Mouse (Mus musculus): ENCODE data around the gene Trim63.

The Trim63 gene

DNA sequence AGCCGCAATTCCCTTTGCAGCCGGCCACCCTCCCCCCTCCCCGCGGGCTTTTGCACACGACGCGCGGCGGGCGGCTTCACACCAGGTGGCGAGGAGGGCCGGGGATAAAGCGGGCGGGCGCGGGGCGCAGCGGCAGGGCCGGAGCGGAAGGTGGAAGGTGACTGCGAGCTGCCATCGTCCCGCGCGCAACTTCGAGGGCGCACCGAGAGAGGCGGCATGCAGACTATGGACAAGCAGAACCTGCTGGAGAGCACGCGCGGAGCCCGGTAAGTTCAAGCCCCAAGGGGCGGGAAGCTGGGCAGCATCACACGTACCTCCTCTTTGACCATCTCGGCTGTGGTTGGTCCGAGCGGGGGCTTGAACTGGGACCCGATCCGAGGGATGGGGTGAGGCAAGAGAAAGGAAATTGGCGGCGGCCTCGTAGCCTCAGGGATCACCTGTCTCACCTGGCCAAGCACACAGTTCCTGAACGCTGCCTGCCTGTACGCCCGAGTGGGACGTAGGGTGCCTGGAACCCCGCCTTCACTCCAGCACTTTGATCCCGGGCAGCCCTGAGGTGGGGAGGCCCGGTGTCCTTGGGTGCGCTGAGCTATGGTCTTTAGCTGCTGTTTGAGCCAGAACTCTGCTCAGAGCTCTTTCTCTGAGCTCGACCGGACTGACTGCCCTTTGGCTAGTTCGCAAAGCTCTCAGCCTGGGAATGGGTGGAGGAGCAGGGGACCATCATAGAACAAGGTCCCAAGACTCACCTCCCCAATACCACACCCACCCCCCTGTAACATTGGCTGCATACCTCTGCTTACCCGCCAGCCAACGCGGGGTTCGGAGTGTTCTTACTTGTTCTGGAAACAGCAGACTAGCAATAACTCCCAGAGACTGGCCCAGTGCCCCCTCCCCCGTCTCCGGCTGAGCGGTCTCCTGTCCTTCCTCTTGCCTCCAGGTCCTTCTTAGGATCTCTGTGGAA is 28.4 kb downstream of the Trim63 start, which contains the start of gene Slc30a2:
Gene Slc30a2, plus strand, starts transcription at position 111 of the 961 bp plus-strand sequence.
- peak; percentile 70 for DNase-seq

DNA sequence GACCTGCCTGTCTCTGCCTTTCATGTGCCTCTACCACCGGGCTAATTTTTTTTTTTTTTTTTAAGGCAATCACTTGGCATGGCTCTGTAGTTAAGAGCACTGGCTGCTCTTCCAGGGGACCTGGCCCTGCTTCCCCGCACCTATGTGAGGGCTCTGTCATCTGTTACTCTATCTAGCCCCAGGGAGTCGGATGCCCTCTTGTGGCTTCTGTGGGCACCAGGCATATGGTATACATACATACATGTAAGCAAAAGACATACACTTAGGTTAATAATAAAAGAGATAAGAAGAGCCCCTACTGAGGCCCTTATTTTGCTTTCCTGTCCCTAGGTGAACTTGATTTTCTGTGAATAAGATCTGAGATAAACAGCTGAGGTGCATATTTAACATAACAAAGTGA is 29.7 kb downstream of the Trim63 start:
- DNase-seq, result no peak

DNA sequence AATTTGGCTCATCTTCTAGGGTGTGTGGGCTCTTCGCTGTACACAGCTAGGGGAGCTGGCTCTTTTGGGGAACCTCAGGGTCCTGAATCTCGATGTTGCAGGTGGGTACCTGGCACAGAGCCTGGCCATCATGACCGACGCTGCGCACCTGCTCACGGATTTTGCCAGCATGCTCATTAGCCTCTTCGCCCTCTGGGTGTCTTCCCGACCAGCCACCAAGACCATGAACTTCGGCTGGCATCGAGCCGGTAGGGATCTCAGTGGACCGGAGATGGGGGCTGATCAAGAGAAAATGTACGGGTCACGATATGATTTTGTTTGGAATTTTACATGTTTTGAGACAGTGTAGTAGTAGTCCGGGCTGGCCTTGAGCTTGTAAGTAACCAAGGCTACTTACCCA is 30.9 kb downstream of the Trim63 start:
- DNase-seq, result no peak

DNA sequence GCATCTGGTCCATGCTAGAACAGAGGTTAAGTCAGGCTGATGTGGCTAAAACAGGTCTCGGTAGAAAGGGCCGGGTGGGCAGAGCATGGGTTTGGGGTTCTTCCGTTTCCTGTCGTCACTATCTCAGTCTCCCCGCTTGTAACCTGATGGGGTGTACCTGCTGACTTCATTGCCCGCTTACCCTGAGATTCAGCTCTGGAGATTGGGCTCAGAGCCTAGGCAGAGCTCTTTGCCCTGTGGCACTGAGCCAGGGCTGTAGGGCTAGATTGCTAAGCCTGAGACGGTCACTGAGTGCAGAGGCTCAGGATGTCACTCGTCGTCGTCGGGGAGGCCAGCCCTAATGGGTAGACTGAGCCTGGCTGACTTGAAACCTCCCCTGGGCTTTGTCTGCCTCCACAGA is 33.2 kb downstream of the Trim63 start:
- peak; percentile 83 for DNase-seq

DNA sequence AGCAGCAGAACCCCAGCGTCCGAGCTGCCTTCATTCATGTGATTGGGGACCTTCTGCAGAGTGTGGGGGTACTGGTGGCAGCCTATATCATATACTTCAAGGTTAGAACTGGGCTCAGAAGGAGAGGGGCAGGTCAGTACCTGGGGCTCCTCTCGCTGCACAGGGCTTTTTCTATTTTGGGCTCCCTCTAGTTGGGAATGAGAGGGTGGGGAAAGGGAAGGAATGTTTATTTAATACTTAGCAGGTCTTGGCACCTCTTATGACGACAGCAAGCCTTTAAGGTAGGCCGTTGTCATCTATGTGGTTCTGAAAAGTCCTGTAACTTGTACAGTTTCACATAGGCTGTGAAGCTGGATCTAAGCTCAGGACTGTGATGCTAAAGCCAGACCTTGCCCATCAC is 33.6 kb downstream of the Trim63 start:
- no peak for DNase-seq

DNA sequence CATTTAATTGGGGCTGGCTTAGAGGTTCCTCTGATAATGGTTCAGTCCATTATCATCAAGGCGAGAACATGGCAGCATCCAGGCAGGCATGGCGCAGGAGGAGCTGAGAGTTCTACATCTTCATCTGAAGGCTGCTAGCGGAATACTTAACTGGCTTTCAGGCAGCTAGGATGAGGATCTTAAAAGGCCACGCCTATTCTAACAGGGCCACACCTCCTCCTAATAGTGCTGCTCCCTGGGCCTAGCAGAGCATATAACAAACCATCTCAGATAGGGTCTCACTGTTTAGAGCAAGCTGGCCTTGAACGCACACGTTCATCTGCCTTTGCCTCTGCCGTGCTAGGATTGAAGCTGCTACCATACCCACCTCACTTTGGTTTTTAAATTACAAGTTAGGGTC is 34.9 kb downstream of the Trim63 start:
- DNase-seq, result no peak

DNA sequence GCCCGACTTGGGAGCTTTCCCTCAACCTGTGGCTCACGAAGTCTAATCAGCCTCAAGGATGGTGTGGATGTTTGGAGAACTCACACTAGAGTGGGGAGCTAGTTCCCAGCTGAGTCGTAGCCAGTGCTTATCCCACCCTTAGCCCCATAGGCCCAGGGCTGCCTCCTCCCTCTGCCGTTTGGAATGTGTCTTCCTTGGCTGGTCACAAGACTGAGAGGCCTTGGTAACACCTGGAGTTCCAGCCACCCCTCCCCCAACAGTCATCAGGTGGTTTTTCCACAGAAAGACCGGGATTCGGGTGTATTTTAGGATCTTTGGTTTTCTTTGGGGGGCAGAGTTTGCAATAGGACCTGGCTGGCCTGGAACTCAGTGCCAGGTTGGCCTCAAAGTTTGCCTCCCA is 35.7 kb downstream of the Trim63 start:
- DNase-seq, result no peak

DNA sequence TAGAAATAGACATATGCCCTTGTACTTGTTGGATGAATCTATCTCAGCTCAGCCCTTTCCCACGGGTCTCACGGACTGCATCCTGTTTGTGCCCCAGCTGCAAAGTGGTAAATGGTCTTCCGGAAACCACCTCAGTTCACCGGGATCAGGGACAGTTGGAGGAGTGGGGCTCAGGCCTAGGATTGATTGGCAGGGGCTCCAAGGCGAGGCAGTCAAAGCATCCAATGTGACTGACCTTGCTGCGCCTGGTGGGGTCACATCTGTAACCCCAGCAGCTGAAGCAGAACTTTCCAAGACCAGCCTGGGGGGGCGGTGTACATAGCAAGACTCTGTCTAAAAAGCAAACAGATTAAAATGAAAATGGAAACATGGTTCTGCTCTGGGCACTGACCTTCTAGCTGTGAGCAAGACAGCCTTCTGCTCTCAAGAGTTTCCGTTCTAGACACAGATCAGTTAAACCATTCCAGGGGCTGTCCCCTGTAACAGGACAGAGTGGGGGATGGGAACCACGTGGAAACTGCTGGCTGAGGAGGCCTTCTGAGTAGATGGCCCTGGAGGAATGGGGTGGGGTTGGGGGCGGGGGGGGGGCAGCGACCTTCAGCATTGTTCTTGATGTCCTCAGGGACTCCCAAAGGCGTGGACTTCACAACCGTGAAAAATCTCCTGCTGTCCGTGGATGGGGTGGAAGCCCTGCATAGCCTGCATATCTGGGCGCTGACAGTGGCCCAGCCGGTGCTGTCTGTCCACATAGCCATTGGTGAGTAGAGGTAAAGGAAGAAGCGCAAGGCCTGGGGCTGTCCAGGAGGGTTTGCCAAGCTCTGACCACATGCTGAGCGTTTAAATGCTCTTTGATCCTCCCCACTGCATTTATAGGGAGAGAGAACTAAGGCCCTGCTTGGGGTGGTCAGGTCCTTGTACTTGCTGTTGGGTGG is 36.7 kb downstream of the Trim63 start:
- no peak for DNase-seq

DNA sequence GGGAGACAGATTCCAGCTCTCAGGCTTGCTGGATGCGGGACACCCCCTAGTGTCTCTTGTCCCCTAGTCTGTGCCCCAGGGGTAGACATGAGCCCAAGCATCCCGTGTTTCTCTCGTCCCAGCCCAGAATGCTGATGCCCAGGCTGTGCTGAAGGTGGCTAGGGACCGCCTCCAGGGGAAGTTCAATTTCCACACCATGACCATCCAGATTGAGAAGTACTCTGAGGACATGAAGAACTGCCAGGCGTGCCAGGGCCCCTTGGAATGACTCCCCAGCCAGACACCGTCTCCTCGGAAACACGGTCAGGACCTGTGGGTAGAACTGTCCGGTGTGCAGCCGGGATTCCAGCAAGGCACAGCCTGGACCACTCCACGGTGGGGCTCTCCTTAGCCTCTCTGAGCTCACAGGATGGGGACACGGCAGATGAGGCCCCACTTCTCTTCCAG is 37.4 kb downstream of the Trim63 start:
- no peak for DNase-seq

DNA sequence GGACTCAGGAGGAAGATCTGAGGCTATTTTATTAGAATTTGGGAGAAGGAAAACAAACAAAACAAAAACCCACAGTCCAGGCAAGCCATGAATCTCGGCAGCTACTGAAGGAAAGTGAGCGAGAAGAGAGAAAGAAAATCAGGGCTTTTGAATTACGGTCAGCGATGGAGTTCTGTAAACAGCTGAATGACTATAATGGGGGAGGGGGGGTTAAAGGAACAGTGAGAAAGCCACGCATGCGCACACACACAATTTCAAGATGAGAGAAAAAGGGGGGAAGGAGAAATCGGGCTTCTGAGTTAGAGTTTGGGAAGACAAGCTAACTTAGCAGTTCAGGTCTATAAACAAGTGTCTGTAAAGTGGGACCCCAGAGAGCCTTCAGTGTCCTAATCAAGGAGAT is 38.0 kb downstream of the Trim63 start:
- DNase-seq, result no peak

DNA sequence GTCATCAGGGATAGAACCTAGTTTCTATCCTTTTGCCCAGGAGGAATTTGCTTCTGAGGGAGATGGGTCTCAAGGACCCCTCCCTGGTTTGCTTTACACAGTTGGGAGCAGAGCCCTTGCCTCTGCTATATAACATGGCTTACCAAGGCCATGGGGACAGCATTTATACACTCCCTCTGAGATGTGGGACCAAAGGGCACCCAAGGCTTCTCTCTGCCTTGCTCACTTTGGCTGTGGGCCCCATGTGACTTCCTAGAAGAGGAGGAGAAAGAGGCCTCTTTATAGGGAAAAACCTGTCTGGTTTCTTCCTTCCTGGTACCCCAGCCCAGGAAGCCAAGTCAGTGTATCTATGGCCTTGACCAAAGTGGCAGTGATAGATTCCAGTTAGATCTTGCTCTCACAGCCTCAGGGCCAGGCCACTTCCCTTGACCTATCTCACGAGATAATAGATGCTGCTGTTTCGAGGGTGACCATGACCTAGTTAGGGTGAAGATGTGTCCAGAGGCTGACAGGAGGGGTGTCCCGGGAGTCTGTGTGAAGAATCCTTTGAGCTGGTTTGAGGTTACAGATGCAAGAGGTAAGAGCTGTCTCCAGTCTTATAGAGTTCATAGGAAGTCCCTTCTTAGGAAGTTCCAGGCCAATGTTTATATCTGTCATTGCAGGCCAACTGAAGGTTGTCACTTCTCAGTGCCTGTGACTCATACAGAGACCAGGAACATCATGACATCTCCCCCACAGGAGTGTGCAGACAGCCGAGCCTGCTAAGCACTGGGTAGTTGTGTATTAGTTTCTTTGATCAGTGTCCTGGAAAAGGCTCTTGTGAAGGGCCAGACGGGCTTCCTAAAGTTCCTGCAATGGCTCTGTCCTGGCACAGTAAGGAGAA is 38.8 kb downstream of the Trim63 start:
- no peak for DNase-seq

DNA sequence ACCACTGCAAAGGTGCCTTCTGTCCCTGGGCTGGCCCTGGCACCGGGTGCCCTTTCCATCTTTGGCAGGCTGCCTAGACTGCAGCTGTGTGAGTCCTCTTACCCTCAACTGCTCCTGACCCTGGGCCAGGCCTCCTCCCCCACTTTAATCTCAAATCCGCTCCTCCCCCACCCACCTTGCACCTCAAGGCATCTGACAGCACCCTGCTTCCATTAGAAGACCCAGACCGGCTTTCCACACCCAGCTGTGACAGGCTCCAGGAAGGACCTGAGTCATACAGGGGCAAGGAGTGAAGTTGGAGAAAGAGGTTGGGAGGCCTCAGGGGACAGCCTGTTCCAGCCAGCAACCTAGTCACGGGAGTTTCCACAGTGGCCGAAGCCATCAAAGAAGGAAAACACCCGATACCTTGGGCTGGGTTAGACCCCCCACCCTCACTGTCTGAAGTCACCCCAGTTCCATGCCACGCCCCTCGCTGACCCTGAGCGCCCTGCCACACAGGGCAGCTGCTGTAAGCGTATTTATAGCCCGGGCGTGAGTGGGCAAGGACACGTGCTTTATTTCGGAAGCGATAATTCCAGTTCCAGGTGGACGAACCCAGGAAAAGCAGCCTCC is 41.0 kb downstream of the Trim63 start:
- DNase-seq, result peak; percentile 87

DNA sequence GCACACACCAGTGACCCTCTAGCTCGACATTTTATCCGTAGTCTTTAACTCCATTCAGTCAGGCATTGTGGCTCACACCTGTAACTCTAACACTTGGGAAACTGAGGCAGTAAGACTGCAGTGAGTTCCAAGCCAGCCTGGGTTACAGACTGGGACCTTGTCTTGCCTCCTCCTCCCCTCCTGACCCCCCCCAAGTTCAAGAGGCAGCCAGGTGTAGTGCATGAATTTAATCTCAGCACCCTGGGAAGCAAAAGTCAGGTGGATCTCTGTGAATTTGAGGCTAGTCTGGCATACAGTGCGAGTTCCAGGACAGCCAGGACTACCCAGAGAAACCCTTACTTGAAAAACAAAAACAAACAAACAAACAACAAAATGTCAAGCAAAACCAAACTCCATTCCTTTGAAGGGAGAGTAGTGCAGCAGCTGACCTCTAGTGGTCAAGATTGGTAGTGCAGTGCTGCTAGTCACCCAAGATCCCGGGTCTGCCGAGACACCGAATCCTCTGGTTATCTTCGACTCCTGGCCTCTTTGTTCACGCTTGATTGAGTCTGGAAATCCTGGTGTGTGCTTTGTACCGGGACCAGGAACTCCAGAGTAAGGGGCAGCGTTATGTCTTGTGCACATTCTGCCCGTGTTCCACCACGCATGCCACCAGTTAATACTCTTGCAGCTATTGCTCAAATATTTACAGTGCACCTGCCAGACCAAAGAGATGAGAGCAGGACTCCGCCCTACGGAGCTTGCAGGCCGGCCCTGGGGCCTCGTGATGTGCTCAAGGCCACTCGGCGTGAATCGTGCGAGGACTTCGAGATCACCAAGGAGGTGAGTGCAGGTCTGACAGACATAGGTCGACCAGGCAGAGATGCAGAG is 41.9 kb downstream of the Trim63 start:
- DNase-seq, result peak; percentile 87

DNA sequence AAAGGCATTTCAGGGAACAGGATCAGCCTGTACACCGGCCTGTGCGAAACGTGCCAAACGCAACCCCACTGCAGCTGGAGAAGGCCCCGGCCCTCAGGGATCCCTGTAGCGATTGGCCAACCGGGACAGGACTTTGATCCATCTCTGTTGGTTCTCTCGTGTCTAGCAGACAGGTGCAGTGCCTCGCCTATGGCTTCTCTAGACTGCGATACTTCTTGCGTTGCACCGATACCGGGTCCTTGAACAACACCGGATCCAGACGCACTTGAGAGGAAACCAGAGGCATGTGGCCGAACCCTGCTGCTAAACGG is 42.5 kb downstream of the Trim63 start:
- no peak for DNase-seq

DNA sequence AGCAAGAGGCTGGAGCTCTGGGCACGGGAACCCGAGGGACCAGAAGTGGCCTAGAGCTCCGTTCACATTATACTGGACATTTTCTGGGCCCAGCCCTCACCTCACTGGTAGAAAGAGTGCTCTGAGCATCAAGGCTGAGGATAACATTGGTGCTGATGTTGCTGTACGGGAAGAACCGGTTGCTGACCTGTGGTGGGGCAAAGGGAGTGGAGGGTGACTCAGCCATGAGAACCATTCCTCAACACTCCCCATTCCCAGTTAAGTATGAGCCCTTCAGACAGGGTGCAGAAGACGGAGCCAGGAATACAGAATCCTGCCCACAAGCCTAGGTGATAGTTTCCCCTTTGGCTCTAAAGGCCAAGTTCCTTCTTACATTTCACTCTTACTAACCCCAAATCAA is 44.7 kb downstream of the Trim63 start:
- no peak for DNase-seq

DNA sequence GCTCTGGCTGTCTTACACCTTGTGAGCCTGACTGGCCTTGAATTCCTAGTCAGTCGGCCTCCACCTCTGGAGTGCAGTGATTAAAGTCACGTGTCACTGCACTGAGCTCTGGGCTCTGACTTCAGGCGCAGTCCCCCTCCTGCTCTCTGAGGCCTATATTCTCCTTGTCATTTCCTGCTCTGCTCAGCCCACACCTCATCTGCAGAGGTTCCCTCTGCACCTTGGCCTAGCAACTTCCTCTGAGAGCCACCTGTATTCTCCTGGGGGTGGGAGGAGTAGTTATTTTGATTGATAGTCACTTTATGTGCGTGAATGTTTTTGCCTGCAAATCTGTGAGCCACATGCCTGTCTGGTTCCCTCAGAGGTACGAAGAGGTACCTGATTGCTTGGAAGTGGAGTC is 46.3 kb downstream of the Trim63 start:
- DNase-seq, result no peak

DNA sequence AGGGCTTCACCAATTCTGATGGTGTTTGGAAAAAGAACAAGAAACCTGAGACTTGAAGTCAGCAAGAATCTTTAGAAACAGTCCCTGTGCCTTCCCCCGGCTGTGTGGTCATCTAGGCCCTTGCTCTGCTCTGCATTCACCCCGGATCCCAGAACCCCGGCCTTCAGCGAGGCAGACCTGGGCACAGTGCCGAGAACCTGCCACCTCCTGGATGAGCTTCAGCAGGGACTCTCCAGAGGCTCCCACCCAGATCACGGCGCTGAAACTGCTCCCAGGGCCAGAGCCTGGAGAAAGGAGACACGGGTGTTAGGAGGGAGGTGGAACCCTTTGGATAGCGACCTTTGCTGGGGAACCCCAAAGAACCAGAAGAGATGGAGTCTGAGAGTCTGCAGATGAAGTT is 47.2 kb downstream of the Trim63 start:
- no peak for DNase-seq

DNA sequence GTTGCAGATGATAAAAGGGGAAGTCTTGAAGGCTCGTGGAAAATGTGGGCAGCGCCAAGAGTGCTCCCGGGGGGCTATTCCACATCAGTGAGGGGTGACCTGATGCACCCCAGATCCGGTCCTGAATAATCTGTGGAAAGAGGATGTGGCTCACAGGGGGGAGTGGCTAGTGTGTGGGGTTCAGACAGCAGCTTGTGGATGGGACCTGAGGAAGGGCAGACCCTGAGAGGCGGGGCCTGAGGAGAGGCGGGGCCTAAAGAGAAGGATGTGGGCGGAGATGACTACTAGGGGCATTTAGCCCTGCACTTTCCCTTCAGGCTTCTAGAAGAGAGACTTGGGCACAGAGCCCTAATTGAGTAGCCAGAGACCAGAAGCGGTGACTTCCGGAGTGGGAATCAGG is 47.7 kb downstream of the Trim63 start:
- DNase-seq, result peak; percentile 53

DNA sequence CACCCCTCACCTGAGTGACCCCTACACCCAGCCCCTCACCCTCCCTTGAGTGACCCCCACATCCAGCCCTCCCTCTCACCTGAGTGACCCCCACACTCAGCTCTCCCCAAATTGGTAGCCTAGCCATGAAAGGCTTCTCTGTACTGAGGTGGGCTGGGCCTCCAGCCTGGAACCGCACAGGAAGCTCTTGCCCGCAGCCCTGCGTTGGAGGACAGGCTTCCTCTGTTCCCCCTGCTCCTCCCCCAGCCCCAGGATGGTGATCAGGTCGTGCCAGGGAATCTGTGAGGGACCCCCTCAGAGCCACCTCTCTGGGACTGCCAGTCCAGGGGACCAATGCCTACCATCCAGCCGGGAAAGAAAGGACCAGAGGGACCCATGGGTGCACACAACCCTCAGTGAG is 50.4 kb downstream of the Trim63 start:
- no peak for DNase-seq

DNA sequence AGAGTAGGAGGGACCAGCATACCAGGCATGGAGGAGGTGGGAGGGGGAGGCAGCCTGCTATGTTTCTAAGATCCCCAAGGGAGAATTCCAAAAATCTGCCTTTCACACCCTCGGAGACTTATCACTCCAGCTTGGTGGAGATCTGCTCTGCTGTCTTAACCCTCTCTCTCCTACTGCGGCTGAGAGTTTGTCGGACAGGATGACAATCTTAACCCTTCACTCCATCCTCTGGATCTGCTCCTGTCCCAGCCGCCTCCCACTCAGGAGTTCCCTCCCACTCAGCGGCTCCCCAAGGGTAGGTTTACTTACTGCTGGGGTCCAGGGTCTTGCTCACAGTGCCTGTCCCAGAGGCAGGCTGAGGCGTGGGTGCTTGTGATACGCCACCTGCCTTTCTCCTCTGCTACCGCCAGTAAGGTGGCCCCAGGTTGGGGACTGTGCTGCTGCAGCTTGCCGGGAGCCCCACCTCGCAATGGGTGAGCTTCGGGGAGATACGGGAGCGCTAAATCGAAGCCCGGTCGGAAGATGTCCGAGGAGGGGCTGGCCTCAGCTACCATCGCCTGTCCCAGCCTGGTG is 55.8 kb downstream of the Trim63 start:
- DNase-seq, result no peak

DNA sequence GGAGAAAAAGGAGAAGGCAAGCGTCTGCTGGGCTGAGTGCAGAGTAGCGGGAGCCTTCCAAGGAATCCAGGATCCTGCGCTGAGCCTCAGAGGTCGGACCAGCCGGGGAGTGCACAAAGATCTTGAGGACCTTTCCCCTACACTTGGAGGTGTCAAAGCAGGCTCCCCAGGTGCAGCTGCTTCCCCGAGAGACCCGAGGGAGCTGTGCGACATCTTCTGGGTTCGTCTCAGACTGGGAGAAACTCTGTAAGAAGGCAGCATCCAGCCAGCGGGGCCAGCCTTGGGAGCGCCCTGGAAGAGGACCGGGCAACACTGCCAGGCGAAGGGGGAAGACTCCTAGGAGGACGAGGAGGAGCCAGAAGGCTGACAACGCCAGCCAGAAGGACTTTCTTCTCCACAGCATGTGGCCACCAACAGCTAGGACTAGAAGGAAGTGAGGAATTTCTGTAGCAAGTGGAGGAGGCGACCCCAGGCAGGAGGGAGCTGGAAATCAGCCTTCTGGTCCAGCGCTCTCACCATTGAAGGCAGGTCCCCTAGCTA is 56.5 kb downstream of the Trim63 start:
- no peak for DNase-seq

Data from kidney, postnatal 14 days (tissue).